Mouse (Mus musculus): ENCODE measurements around the gene Trub1. TPM values are rescaled to one million over a fixed set of nuclear protein-coding genes. Genes with fewer than 3 reads are reported as not detected.

Gene Trub1
- total and polyA plus RNA-seq, 2 experiments: 5.7 to 12.7 TPM

- Histone ChIP-seq H3K4me1 (ENCODE audit: control insufficient read depth, insufficient read depth, low read length) (no peaks in the 10 kb centered on the region), H3K27ac (replicated peaks; ENCODE audit: insufficient read depth, low read depth, low read length) (no peak overlapping the region), H3K9ac (ENCODE audit: low read depth, low read length) (no peak overlapping the region), H3K79me2 (ENCODE audit: control insufficient read depth, insufficient read depth, low read length) (no peaks in the 10 kb centered on the region), H3K36me3 (ENCODE audit: control insufficient read depth, insufficient read depth, low read length) (no peaks in the 10 kb centered on the region), H3K27me3 (ENCODE audit: control insufficient read depth, insufficient read depth, low read length) (no peaks in the 10 kb centered on the region), H3K4me3 (ENCODE audit: insufficient read depth, low read depth, low read length) (no peak overlapping the region)
- no peak for DNase-seq (ENCODE audit: extremely low read depth, low read depth, low spot score)
- TF ChIP-seq POLR2A (IDR thresholded peaks at IDR 0.05; ENCODE audit: extremely low read depth, insufficient read depth, low read length) (no peak), CTCF (IDR thresholded peaks at IDR 0.05; ENCODE audit: low read depth, low read length) (no peak)
- WGBS: 90% methylated on average over 6 of the region's 6 CpGs
These were observed 18.7 kb upstream of the Trub1 start for GRCm38 (mm10) chr19:57434024-57434423.

- no peak for TF ChIP-seq CTCF (IDR thresholded peaks at IDR 0.05; ENCODE audit: low read depth, low read length)
- no peak for TF ChIP-seq POLR2A (IDR thresholded peaks at IDR 0.05; ENCODE audit: extremely low read depth, insufficient read depth, low read length)
- no peaks in the 10 kb centered on the region for H3K4me1 ChIP-seq (ENCODE audit: control insufficient read depth, insufficient read depth, low read length)
- H3K9ac ChIP-seq (ENCODE audit: low read depth, low read length): no peak overlapping the region
- no peaks in the 10 kb centered on the region for H3K36me3 ChIP-seq (ENCODE audit: control insufficient read depth, insufficient read depth, low read length)
- H3K4me3 ChIP-seq (ENCODE audit: insufficient read depth, low read depth, low read length): no peak overlapping the region
- H3K27me3 ChIP-seq (ENCODE audit: control insufficient read depth, insufficient read depth, low read length): no peaks in the 10 kb centered on the region
- no peak overlapping the region for H3K27ac ChIP-seq (replicated peaks; ENCODE audit: insufficient read depth, low read depth, low read length)
- 76% methylated on average over 10 of the region's 10 CpGs for WGBS
- DNase-seq (ENCODE audit: extremely low read depth, low read depth, low spot score): no peak
- no peaks in the 10 kb centered on the region for H3K79me2 ChIP-seq (ENCODE audit: control insufficient read depth, insufficient read depth, low read length)
These were observed 16.1 kb upstream of the Trub1 start for GRCm38 (mm10) chr19:57436586-57437021.

- no peaks in the 10 kb centered on the region for H3K4me1 ChIP-seq (ENCODE audit: control insufficient read depth, insufficient read depth, low read length)
- H3K27me3 ChIP-seq (ENCODE audit: control insufficient read depth, insufficient read depth, low read length): no peaks in the 10 kb centered on the region
- TF ChIP-seq POLR2A (IDR thresholded peaks at IDR 0.05; ENCODE audit: extremely low read depth, insufficient read depth, low read length) (no peak), CTCF (IDR thresholded peaks at IDR 0.05; ENCODE audit: low read depth, low read length) (no peak)
- no peak overlapping the region for H3K27ac ChIP-seq (replicated peaks; ENCODE audit: insufficient read depth, low read depth, low read length)
- no peaks in the 10 kb centered on the region for H3K36me3 ChIP-seq (ENCODE audit: control insufficient read depth, insufficient read depth, low read length)
- no peak for DNase-seq (ENCODE audit: extremely low read depth, low read depth, low spot score)
- H3K79me2 ChIP-seq (ENCODE audit: control insufficient read depth, insufficient read depth, low read length): no peaks in the 10 kb centered on the region
- 83% methylated on average over 7 of the region's 7 CpGs for WGBS
- H3K9ac ChIP-seq (ENCODE audit: low read depth, low read length): no peak overlapping the region
- H3K4me3 ChIP-seq (ENCODE audit: insufficient read depth, low read depth, low read length): no peak overlapping the region
These were observed 15.7 kb upstream of the Trub1 start for GRCm38 (mm10) chr19:57437042-57437441.

- H3K4me1 ChIP-seq (ENCODE audit: control insufficient read depth, insufficient read depth, low read length): no peaks in the 10 kb centered on the region
- 98% methylated on average over 5 of the region's 5 CpGs for WGBS
- H3K79me2 ChIP-seq (ENCODE audit: control insufficient read depth, insufficient read depth, low read length): no peaks in the 10 kb centered on the region
- DNase-seq (ENCODE audit: extremely low read depth, low read depth, low spot score): no peak
- no peaks in the 10 kb centered on the region for H3K27me3 ChIP-seq (ENCODE audit: control insufficient read depth, insufficient read depth, low read length)
- no peak for TF ChIP-seq CTCF (IDR thresholded peaks at IDR 0.05; ENCODE audit: low read depth, low read length)
- TF ChIP-seq POLR2A (IDR thresholded peaks at IDR 0.05; ENCODE audit: extremely low read depth, insufficient read depth, low read length): no peak
- H3K36me3 ChIP-seq (ENCODE audit: control insufficient read depth, insufficient read depth, low read length): no peaks in the 10 kb centered on the region
- H3K27ac ChIP-seq (replicated peaks; ENCODE audit: insufficient read depth, low read depth, low read length): no peak overlapping the region
- H3K4me3 ChIP-seq (ENCODE audit: insufficient read depth, low read depth, low read length): no peak overlapping the region
- H3K9ac ChIP-seq (ENCODE audit: low read depth, low read length): no peak overlapping the region
These were observed 13.4 kb upstream of the Trub1 start for GRCm38 (mm10) chr19:57439296-57439695.

GRCm38 (mm10) chr19:57441501-57441900, 11.2 kb upstream of the Trub1 start:
- 71% methylated on average over 7 of the region's 7 CpGs for WGBS

GRCm38 (mm10) chr19:57442936-57443657, 9.6 kb upstream of the Trub1 start:
- 44% methylated on average over 8 of the region's 8 CpGs for WGBS
- no peak for TF ChIP-seq POLR2A (IDR thresholded peaks at IDR 0.05; ENCODE audit: extremely low read depth, insufficient read depth, low read length)
- TF ChIP-seq CTCF (IDR thresholded peaks at IDR 0.05; ENCODE audit: low read depth, low read length): no peak
- H3K27ac ChIP-seq (replicated peaks; ENCODE audit: insufficient read depth, low read depth, low read length): no peak overlapping the region
- no peaks in the 10 kb centered on the region for H3K4me1 ChIP-seq (ENCODE audit: control insufficient read depth, insufficient read depth, low read length)
- H3K9ac ChIP-seq (ENCODE audit: low read depth, low read length): no peak overlapping the region
- no peak for DNase-seq (ENCODE audit: extremely low read depth, low read depth, low spot score)
- H3K79me2 ChIP-seq (ENCODE audit: control insufficient read depth, insufficient read depth, low read length): no peaks in the 10 kb centered on the region
- H3K36me3 ChIP-seq (ENCODE audit: control insufficient read depth, insufficient read depth, low read length): no peaks in the 10 kb centered on the region
- no peaks in the 10 kb centered on the region for H3K27me3 ChIP-seq (ENCODE audit: control insufficient read depth, insufficient read depth, low read length)
- H3K4me3 ChIP-seq (ENCODE audit: insufficient read depth, low read depth, low read length): no peak overlapping the region

More at GRCm38 (mm10) chr19:57441501-57441900, 11.2 kb upstream of the Trub1 start:
- no peak for TF ChIP-seq CTCF (IDR thresholded peaks at IDR 0.05; ENCODE audit: low read depth, low read length)
- no peak for TF ChIP-seq POLR2A (IDR thresholded peaks at IDR 0.05; ENCODE audit: extremely low read depth, insufficient read depth, low read length)
- no peak overlapping the region for H3K9ac ChIP-seq (ENCODE audit: low read depth, low read length)
- H3K27me3 ChIP-seq (ENCODE audit: control insufficient read depth, insufficient read depth, low read length): no peaks in the 10 kb centered on the region
- H3K36me3 ChIP-seq (ENCODE audit: control insufficient read depth, insufficient read depth, low read length): no peaks in the 10 kb centered on the region
- no peak for DNase-seq (ENCODE audit: extremely low read depth, low read depth, low spot score)
- H3K4me3 ChIP-seq (ENCODE audit: insufficient read depth, low read depth, low read length): no peak overlapping the region
- H3K79me2 ChIP-seq (ENCODE audit: control insufficient read depth, insufficient read depth, low read length): no peaks in the 10 kb centered on the region
- no peaks in the 10 kb centered on the region for H3K4me1 ChIP-seq (ENCODE audit: control insufficient read depth, insufficient read depth, low read length)
- no peak overlapping the region for H3K27ac ChIP-seq (replicated peaks; ENCODE audit: insufficient read depth, low read depth, low read length)
